Mouse (Mus musculus) cerebellum, adult 2 months (tissue): ENCODE measurements at regions not wholly inside any gene's neighbourhood (a gene's known extent, or its start where the extent isn't known, plus 50 kb on each side); places are given as distances from the start of the nearest gene placed in this dataset.

ENCODE experiments used
- CTCF ChIP-seq: fragments of 200-500 bp; IDR thresholded peaks from 2 replicates; pipeline ENCODE4 v1.5.1; 2011; ENCODE audit warnings: low read depth, mild to moderate bottlenecking, control low read depth, low read length, moderate library complexity, borderline replicate concordance; ENCODE audit not compliant: insufficient read depth
- POLR2A ChIP-seq: fragments of 200-500 bp; IDR thresholded peaks from 2 replicates; pipeline ENCODE4 v1.6.1; 2011; ENCODE audit warnings: low read length, control low read depth, borderline replicate concordance; ENCODE audit not compliant: insufficient read depth

DNA sequence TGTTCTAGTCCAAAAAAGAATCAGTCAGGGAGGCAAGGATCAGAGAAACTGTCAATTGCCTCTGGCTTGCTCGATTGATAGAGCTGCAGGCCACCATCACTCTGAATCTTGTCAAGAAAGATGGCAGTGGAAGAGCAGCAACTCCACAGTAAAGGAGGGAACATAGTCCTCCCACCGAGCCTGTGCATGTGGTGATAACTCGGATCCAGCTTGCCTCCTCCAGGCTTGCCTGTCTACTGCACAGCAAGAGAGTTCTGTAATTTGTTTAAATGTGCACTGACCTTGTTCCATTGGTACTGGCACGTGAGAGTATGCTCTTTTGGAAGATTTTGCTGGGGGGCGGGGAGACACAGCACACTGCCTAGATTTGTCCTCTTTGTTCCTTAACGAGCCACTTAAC, 181.3 kb upstream of the Cdh20 start:
- no peak for TF ChIP-seq CTCF
- TF ChIP-seq POLR2A = no peak
